Mouse (Mus musculus) lung, adult 2 months (tissue): Measurements from ENCODE around the gene Hoxa1. TPM values are rescaled to one million over a fixed set of nuclear protein-coding genes. Genes with fewer than 3 reads are reported as not detected.

Experiments
- DNase-seq: peaks from one replicate; pipeline ENCODE4 v3.0.0; 2022
- H3K4me1 ChIP-seq: fragments of 200-500 bp; 2 replicates; pipeline ENCODE4 v1.6.1; 2011; ENCODE audit warnings: low read length; ENCODE audit not compliant: control insufficient read depth, insufficient read depth
- H3K4me3 ChIP-seq: fragments of 200-500 bp; replicated peaks from 2 replicates; pipeline ENCODE3; 2011; ENCODE audit warnings: low read depth, mild to moderate bottlenecking, control low read depth, low read length; ENCODE audit errors: extremely low read depth
- CTCF ChIP-seq: fragments of 200-500 bp; IDR thresholded peaks from 2 replicates; pipeline ENCODE4 v1.5.1; 2011; ENCODE audit warnings: mild to moderate bottlenecking, low read length, control low read depth; ENCODE audit not compliant: insufficient read depth
- POLR2A ChIP-seq: fragments of 200-500 bp; IDR thresholded peaks from 2 replicates; pipeline ENCODE4 v1.6.1; 2011; ENCODE audit warnings: low read depth, mild to moderate bottlenecking, control low read depth, low read length, borderline replicate concordance; ENCODE audit errors: extremely low read depth
- WGBS: fragments of 180-500 bp; shearing (Covaris S2); methylation state at CpG from one replicate; pipeline ENCODE4 v1.1.7; 2018; 5-methylcytosine and 5-hydroxymethylcytosine counted together
- polyA plus RNA-seq: library from polyadenylated mRNA; depleted of rRNA; stranded (reverse); fragments of >200 nt; gene quantifications from 2 replicates; pipeline ENCODE4 v1.2.3, GENCODE M21; 2012

The Hoxa1 gene
- polyA plus RNA-seq, 1 experiment = 1.9 TPM

DNA sequence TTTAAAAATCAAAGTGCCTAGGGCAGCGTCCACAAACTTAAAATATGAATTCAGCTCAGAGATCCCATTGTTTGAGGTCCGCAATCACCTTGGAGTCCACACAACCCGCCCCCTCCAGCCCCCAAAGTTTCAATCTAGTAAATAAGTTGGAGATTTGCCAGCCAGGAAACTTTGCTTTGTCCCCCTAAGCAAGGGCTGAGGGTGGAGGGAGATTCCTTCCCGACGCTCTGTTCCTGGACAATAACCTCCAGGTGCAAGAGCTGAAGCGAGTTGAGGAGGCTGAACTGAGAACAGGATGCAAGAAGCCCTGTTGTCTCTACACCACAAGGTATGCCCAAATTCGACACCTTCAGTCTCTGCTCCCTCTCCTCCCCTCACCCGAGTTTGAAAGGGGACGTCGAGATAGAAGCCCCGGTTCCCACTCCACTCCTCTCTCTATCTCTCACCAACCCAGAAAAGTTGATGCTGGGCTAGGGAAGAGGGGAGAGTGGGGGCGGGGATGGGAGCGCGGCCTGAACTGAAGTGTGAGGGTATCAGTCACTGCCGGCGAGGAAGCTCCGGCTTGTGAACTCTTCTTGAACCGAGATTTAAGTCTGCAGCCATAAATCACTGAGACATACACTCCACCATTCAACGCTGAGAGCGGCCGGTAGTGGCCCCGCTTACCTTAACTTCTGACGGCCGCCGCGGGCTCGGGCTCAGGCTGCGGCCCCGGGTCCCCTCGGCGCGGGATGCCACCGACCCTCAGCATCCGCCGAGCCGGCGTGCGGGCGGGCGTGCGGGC is 17.0 kb upstream of the Hoxa1 start:
- TF ChIP-seq POLR2A (no peak), CTCF (no peak)
- DNase-seq = no peak
- 5% methylated on average over 41 of the region's 41 CpGs for WGBS
- Histone ChIP-seq H3K4me3 (peak overlapping the region; percentile 44), H3K4me1 (peaks cover 4% of the 10 kb centered on the region; the same call in 1 of the 2 replicates)

DNA sequence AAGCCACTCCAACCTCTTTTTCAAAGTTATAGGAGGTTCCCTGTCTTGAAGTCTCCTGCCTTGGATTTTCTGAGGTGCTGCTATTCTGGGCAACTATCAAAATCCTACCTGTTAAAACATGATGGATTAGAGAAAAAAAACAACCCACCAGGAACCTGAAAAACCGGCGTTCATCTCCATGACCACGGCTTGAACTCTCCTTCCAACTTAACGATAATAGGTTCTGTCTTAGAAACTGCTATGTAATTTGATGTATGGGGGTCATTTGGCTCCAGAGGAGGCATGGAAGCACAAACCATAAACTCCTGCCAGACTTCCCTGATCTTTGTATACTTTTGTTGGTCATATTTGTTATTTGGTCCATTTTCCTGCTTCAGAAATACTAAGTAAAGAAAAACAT is 15.5 kb upstream of the Hoxa1 start:
- TF ChIP-seq POLR2A (no peak), CTCF (no peak)
- no peak for DNase-seq
- Histone ChIP-seq H3K4me1 (peaks cover 9% of the 10 kb centered on the region), H3K4me3 (no peak overlapping the region)
- WGBS = 22% methylated on average over 4 of the region's 4 CpGs

DNA sequence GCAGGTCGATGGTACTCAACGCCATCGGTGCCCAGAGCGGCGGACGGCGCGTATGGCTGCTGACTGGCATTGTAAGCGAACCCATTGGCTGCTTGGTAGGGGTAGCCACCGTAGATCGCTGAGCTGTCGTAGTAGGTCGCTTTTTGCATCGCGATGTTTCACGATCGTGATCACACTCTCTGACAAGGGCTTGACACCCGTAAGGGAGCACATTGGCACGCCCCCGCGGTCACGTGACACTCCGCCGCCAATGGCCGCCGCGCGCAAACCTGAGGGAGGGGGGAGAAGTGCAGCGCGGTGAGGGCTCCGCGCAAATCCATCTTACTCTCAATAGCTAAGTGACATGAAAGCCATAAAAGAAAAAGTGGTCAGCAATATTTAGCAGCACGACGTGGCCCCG is 14.4 kb upstream of the Hoxa1 start:
- peak overlapping the region; percentile 65 for H3K4me3 ChIP-seq
- TF ChIP-seq POLR2A (peak; percentile 71; the same call in 1 of the 2 replicates), CTCF (no peak)
- peaks cover 9% of the 10 kb centered on the region for H3K4me1 ChIP-seq
- DNase-seq = peak; percentile 79
- WGBS = 11% methylated on average over 35 of the region's 35 CpGs

- DNase-seq = no peak
- no peak overlapping the region for H3K4me3 ChIP-seq
- TF ChIP-seq POLR2A (no peak), CTCF (no peak)
- WGBS = 47% methylated on average over 7 of the region's 7 CpGs
- peaks cover 9% of the 10 kb centered on the region for H3K4me1 ChIP-seq
Measured at GRCm38 (mm10) chr6:52171938-52172337, 13.8 kb upstream of the Hoxa1 start.

DNA sequence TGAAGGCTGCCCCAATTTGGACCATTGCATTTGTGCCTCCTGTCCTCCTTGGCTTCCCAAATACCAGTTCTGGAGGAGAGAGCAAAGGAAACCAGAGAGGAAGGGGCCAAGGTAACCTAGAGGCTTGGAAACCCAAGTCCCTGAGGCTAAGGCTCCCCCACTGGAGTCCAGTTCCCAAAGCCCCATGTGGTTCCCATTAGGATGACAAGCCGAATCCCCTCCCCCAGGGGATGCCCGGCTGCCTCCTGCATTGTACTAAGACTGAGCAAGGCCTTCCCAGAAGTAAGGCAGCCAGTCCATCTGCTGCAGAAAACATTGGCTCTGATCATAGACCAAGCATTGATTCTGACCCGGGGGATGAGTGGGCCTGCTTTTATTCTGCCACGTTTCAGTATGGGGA is 13.2 kb upstream of the Hoxa1 start:
- Histone ChIP-seq H3K4me1 (peaks cover 7% of the 10 kb centered on the region), H3K4me3 (no peak overlapping the region)
- TF ChIP-seq POLR2A (no peak), CTCF (no peak)
- DNase-seq = no peak
- 27% methylated on average over 4 of the region's 4 CpGs for WGBS

DNA sequence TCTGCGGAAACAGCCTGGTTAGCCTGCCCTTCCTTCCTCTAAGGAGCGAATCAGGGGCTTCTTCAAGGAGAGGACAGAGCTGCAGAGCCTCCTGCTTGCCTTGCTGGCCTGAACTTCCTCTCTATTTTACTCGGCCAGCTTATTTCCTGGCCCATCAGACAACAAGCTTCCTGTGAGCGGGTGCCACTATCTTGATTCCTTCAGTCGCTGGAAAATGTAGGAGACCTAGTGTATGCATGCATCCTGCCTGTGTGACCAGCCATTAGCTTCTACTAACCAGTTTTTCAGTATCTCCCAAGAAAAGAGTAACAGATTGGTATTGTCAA is 12.7 kb upstream of the Hoxa1 start:
- Histone ChIP-seq H3K4me3 (no peak overlapping the region), H3K4me1 (peaks cover 10% of the 10 kb centered on the region)
- no peak for DNase-seq
- 25% methylated on average over 5 of the region's 5 CpGs for WGBS
- TF ChIP-seq POLR2A = no peak
- TF ChIP-seq CTCF = no peak

DNA sequence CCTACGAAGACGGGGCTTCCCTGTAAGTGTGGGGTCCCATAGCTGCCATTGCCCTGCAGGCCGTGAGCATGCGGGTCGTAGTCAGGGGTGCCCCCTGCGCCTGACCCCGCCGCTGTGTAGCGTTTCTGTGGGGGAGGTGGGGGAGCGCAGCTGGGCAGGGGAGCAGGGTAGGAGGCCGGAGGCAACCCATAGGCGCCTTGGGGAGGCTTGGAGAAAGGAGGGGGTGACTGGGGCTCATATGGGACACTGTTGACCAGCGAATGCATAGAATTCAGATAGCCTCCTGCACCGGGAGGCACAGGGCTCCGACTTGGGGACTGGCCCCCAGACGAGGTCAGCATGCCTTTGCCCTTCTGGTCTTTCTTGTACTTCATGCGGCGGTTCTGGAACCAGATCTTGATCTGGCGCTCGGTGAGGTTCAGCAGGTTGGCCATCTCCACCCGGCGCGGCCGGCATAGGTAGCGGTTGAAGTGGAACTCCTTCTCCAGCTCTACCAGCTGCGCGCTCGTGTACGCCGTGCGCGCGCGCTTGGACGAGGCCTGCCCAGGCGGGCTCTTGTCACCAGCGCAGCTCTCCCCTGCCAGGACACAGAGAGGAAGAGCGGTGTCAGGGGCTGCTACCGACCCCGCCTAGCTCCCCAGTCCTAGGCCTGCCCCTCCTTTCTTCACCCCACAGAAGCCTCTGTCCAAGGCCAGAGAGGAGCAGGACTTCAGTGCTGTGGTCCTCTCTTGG is 12.2 kb upstream of the Hoxa1 start:
- Histone ChIP-seq H3K4me1 (peaks cover 10% of the 10 kb centered on the region), H3K4me3 (peak overlapping the region; percentile 46)
- TF ChIP-seq POLR2A = peak; percentile 79; the same call in 1 of the 2 replicates
- no peak for TF ChIP-seq CTCF
- 23% methylated on average over 40 of the region's 40 CpGs for WGBS
- DNase-seq = peak; percentile 51

DNA sequence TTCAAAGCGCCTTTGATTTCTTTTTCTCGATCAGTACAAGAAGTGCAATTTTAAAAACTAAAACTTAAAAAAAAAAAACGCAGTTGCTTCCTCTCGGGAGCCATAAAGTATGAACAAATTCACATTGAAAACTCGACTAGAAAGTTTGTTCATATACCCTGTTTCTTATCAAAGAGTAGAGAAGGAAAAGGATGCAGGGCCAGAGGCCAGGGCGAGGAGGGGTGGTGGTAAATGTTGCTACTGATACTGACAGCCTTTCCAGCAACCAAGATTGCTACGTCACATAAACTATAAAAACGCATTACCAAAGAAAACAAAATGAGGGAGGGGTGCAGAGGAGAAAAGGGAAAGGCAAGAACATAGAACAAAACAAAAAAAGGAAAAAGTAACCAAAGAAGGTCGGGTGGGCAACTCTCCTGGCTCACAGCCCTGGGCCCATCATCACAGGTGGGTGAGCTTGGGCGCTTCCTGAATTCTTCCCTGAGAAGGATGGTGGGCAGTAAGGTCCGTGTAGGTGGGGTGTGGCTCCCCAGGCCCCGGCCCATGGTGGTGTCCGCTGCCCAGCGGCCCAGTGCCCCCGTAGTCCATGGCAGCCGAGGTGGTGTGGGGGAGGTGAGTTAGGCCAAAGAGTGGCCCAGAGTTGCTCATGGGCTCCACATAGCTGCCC is 11.5 kb upstream of the Hoxa1 start:
- Histone ChIP-seq H3K4me3 (peak overlapping the region; percentile 3), H3K4me1 (peaks cover 10% of the 10 kb centered on the region)
- WGBS = 33% methylated on average over 16 of the region's 16 CpGs
- no peak for DNase-seq
- no peak for TF ChIP-seq CTCF
- TF ChIP-seq POLR2A = no peak

DNA sequence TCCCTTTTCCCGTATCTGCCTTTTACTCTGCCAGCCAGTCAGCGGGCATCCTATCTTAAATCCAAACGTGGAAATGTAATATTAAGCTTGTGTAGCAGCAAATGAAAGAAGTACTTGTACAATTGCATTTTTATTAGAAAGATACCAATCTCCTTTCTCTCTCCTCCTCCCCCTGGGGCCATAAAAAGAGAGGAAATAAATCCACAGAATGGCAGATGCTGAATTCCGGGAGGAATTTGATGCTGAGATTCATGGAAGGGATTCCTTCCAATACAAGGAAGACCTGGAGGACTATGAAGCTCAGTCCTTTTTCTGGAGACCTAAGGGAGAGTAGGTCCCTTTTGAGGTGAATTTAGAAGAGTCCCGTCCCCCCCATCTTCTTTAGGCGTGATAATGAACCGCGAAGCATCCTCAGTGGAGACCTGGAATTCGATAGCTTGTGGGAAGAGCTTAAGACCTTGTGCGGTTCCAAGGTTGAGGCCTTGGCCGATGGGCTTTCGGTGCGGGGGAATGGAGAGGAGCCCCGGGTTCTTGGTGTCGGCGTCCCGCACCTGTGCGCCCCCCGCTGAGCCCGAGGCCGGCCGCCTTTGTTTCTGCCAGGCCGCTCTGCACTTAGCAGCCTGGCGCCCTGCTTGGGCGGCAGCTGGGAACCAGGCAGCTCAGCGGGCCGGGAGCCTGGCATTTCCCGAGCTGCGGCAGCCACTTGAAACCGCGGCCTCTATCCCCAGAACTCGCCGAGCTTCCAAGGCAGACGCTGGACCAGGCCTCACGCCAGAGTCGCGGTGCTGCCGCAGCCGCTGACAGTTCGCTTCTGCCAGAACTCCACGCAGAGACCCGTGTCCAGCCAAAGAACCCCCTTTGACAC is 10.3 kb upstream of the Hoxa1 start:
- H3K4me3 ChIP-seq = peak overlapping the region; percentile 29
- WGBS = 24% methylated on average over 42 of the region's 42 CpGs

More for the DNA sequence above, 10.3 kb upstream of the Hoxa1 start:
- no peak for TF ChIP-seq POLR2A
- TF ChIP-seq CTCF = no peak
- peaks cover 10% of the 10 kb centered on the region for H3K4me1 ChIP-seq
- DNase-seq = peak; percentile 33
